Comparison of ENCODE assay signal across 7 mouse cellular contexts in the genomic region with DNA sequence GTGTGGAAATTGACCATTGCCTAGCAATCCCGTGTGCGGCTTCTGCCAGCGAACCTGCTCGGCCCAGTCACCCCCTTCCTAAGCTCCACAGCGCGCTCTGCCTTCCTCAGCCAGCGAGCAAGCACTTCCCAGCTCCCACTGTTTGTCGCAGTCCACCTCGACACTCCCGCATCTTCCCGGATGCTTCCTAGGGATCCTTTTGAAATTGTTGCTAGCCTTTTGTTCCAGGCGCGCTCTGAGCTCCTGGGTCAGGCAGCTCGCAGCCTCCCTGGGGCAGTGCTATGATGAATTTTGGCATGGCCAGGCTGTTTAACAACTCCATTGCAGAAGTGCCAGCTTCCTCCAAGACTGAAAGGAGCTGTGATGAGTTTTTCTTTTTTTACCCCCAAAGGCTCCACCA.
DNase-seq lines count a peak whose midpoint lies in the region; ATAC-seq lines count a peak whose summit lies in the region.

No protein-coding gene starts in this region.

- H3K9me3 ChIP-seq in embryonic facial prominence, embryonic 10.5 days, result no peaks in the 10 kb centered on the region
- H3K9me3 ChIP-seq in hindbrain, embryonic 11.5 days (ENCODE audit: control insufficient read depth, low read length), result no peaks in the 10 kb centered on the region
- H3K9me3 ChIP-seq in midbrain, embryonic 15.5 days, result no peaks in the 10 kb centered on the region

- peak overlapping the region; percentile 87 for H3K27ac ChIP-seq in embryonic facial prominence, embryonic 10.5 days (replicated peaks)
- peak overlapping the region; percentile 80 for H3K27ac ChIP-seq in hindbrain, embryonic 11.5 days (ENCODE audit: low read depth, low read length)
- peak overlapping the region; percentile 57 for H3K27ac ChIP-seq in midbrain, embryonic 15.5 days

- peak; percentile 9 to 35 for DNase-seq in layer of hippocampus, postnatal 10 days (ENCODE audit: low spot score in 2 of 2)
- DNase-seq in layer of hippocampus, adult 9-10 months (ENCODE audit: low spot score), result no peak
- peak; percentile 55 for DNase-seq in embryonic facial prominence, embryonic 10.5 days (ENCODE audit: low spot score)
- DNase-seq in hindbrain, embryonic 11.5 days (ENCODE audit: low spot score), result no peak
- no peak for DNase-seq in urinary bladder, postnatal 14 days (ENCODE audit: low spot score)
- DNase-seq in gastrocnemius, postnatal 36 days, result no peak

- peak overlapping the region; percentile 51 for H3K4me2 ChIP-seq in hindbrain, embryonic 11.5 days (replicated peaks; ENCODE audit: low read depth, low read length)
- peak overlapping the region; percentile 45 for H3K4me2 ChIP-seq in midbrain, embryonic 15.5 days

- H3K27me3 ChIP-seq in embryonic facial prominence, embryonic 10.5 days (replicated peaks; ENCODE audit: low read depth, poor library complexity, severe bottlenecking), result no peaks in the 10 kb centered on the region; the same call in 1 of the 2 replicates
- no peaks in the 10 kb centered on the region; the same call in 1 of the 2 replicates for H3K27me3 ChIP-seq in hindbrain, embryonic 11.5 days (ENCODE audit: control insufficient read depth, insufficient read depth, low read length)
- no peaks in the 10 kb centered on the region for H3K27me3 ChIP-seq in midbrain, embryonic 15.5 days (replicated peaks)

- no peak for ATAC-seq in hindbrain, embryonic 11.5 days (ENCODE audit: low FRiP score)
- no peak for ATAC-seq in midbrain, embryonic 15.5 days (replicated peaks)

- peaks cover 75% of the 10 kb centered on the region for H3K4me1 ChIP-seq in embryonic facial prominence, embryonic 10.5 days
- peaks cover 6% of the 10 kb centered on the region; the same call in 1 of the 2 replicates for H3K4me1 ChIP-seq in hindbrain, embryonic 11.5 days (replicated peaks; ENCODE audit: control insufficient read depth, insufficient read depth, low read length)
- peaks cover 32% of the 10 kb centered on the region for H3K4me1 ChIP-seq in midbrain, embryonic 15.5 days

- WGBS in embryonic facial prominence, embryonic 10.5 days, result 1% methylated on average over 14 of the region's 14 CpGs
- 2% methylated on average over 14 of the region's 14 CpGs for WGBS in hindbrain, embryonic 11.5 days
- under 1% methylated on average over 14 of the region's 14 CpGs for WGBS in midbrain, embryonic 15.5 days

- intact Hi-C loops in gastrocnemius, postnatal 36 days (cut with DNase I), result no loop called here

- H3K36me3 ChIP-seq in embryonic facial prominence, embryonic 10.5 days (replicated peaks), result no peaks in the 10 kb centered on the region
- H3K36me3 ChIP-seq in hindbrain, embryonic 11.5 days (ENCODE audit: control insufficient read depth, insufficient read depth, low read length), result no peaks in the 10 kb centered on the region
- no peaks in the 10 kb centered on the region for H3K36me3 ChIP-seq in midbrain, embryonic 15.5 days (replicated peaks)

- H3K9ac ChIP-seq in hindbrain, embryonic 11.5 days (ENCODE audit: low read depth, low read length), result peak overlapping the region; percentile 63
- no peak overlapping the region for H3K9ac ChIP-seq in midbrain, embryonic 15.5 days

- peak overlapping the region; percentile 48 for H3K4me3 ChIP-seq in embryonic facial prominence, embryonic 10.5 days
- H3K4me3 ChIP-seq in hindbrain, embryonic 11.5 days (ENCODE audit: low read depth, low read length), result peak overlapping the region; percentile 13
- H3K4me3 ChIP-seq in midbrain, embryonic 15.5 days, result peak overlapping the region; percentile 9

Comparison
In these comparisons a context has a peak if more than half of its experiments do, and no peak if none do; other contexts are left out.
1. DNase-seq: peak in layer of hippocampus, postnatal 10 days (2 of 2) and embryonic facial prominence, embryonic 10.5 days (single experiment); none in layer of hippocampus, adult 9-10 months (single experiment), hindbrain, embryonic 11.5 days (single experiment), urinary bladder, postnatal 14 days (single experiment) and gastrocnemius, postnatal 36 days (0 of 2).
2. Peak in every context shown above with its lines, with median percentiles within 50 percentile points of each other: H3K27ac ChIP-seq and H3K4me3 ChIP-seq.